Mouse (Mus musculus): ENCODE measurements around the gene Trmt5. TPM values are rescaled to one million over a fixed set of nuclear protein-coding genes. Genes with fewer than 3 reads are reported as not detected.

Gene Trmt5
- polyA plus RNA-seq (2014; fragmentation: Illumina TruSeq; extraction: RNeasy Lipid Tissue Mini Kit (QIAGEN cat#74804); ENCODE audit: low read depth, low replicate concordance): 10.8 TPM

DNA sequence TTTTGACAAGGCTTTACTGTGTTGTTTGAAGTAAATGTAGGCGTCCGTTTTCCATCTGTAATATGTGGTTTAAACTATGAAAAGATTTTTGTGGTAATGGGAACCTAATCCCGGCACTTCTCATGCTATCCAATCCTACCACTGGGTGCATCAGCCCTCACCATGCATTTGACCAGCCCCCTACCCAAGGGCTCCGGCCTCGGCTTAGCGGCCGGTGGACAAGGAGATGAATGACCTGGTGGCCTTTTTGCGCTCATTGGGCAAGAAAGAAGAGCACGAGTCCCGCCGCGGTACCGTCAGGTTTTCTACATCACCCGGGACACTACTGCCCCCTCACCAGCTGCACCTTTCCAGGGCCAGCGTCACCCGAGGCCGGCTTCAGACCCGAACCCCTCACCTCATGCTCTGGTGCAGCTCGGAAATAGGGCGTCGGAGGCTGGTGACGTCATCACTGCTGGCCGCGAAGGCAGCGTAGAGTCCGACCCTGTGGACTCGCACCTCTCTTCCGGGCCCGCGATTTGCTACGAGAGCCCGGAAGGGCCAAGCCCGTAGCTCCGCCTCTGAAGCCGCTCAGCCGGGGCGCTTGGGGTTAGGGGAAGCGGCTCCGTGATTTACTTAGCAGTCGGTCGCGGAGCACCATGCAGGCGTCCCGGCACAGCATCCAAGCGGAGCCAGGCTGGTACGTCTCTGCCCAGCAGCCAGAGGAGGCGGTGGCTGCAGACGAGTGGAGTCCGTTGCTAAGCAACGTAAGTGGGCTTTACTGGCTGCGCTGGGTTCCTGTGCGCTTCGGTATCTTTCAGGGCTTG is at the start of gene Trmt5, which contains the start of gene Slc38a6:
Gene Trmt5 (minus strand): TSS at position 424 of the 806 bp plus-strand sequence.
Gene Slc38a6 (plus strand): TSS at position 493 of the 806 bp plus-strand sequence.

Other genes starting within 250 kb of the Trmt5 start
- 2.8 TPM for gene Six1, start 232.8 kb downstream of the Trmt5 start, polyA plus RNA-seq (2014; fragmentation: Illumina TruSeq; extraction: RNeasy Lipid Tissue Mini Kit (QIAGEN cat#74804); ENCODE audit: low read depth, low replicate concordance)
- 1.0 TPM for gene Six4, start 173.3 kb downstream of the Trmt5 start, polyA plus RNA-seq (2014; fragmentation: Illumina TruSeq; extraction: RNeasy Lipid Tissue Mini Kit (QIAGEN cat#74804); ENCODE audit: low read depth, low replicate concordance)
- gene Mnat1, start 163.0 kb downstream of the Trmt5 start, polyA plus RNA-seq (2014; fragmentation: Illumina TruSeq; extraction: RNeasy Lipid Tissue Mini Kit (QIAGEN cat#74804); ENCODE audit: low read depth, low replicate concordance): 17.6 TPM
- gene Slc38a6, start 69 bp upstream of the Trmt5 start, polyA plus RNA-seq (2014; fragmentation: Illumina TruSeq; extraction: RNeasy Lipid Tissue Mini Kit (QIAGEN cat#74804); ENCODE audit: low read depth, low replicate concordance): 15.2 TPM